Mouse (Mus musculus) left cerebral cortex, postnatal 25 days (tissue): ENCODE data around the gene Gm21974. TPM values are rescaled to one million over a fixed set of nuclear protein-coding genes. Genes with fewer than 3 reads are reported as not detected.
"Not testable (repeated sequence)": the region's sequence is repeated elsewhere in the genome, so short reads cannot be mapped to it uniquely, and the experiment has no call there.

Experiments used
- DNase-seq, 2 experiments: peaks; one replicate each; pipeline ENCODE4 v3.0.0; 2022; ENCODE audit warnings: low spot score in 2 of 2, mixed read lengths in 1 of 2
- intact Hi-C: fragments of 180-260 bp; cut with DNase I; formaldehyde crosslinking; loops from one replicate; pipeline ENCODE4 v1.15.1; 2025
- total RNA-seq, 2 experiments: library from RNA; stranded (reverse); gene quantifications; 2 replicates each; pipeline ENCODE4 v1.2.3; 2021

Gm21974 gene
- total RNA-seq, 2 experiments from 2014 or later, result not detected

DNA sequence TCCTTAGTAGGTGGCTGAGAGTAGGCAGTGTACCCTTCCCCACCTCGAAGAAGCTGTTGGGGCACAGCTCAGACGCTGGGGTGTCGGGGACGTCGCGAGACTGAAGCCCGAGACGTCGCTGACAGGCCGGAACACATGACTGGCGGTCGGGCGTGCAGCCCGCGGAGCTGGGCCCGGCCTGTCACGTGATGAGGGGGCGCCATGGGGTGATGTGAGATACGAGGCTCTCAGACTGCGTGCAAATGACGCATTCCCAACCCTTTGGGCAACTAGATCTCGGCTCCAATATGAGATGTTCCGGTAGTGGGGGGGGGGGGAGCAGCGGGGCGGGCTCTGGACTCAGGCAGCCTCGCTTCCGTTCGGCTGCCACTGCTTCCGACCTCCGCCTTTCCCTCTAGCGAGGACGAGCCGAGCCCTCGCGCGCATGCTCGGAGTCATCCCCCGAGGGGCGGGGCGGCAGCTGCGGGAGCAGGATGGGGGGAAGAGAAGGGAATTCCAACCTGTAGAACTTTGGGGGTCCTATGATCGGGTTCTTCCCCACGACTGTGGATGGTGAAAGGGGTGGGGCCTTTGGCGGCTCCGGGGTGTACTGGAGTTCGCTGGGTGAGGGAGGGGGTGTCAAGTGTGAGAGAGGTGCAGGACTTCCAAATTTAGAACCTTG, 53.8 kb downstream of the Gm21974 start:
- intact Hi-C loops, result loop anchor here (1.0 kb wide), 4 partner anchors 17 to 64 kb away; partner anchors contain the start of genes Stx1b, Stx4a, Zfp646 and Zfp668
- peak; percentile 95 to 99 for DNase-seq

DNA sequence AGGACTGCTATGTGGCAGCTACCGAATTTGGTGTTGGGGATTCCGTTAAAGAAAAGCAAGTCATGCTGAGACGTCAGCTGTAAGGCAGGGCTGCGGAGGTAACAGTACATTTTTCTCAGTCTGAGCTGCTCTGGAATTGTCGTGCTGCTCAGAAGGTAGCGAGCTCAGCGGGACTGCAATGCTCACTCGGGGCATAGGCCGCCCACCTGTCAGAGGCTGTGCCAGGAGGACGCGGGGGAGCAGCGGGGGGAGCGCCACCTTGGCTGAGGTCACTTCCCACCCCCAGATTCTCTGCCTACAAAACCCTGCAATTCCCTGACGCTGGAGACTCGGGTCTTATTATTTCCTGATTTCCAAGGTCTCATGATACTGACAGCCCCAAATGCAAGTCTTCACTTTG, 54.4 kb downstream of the Gm21974 start:
- DNase-seq, result peak in 1 of 2 experiments; percentile 89
- intact Hi-C loops, result loop anchor here (1.0 kb wide), 4 partner anchors 17 to 64 kb away; partner anchors contain the start of genes Stx1b, Stx4a, Zfp646 and Zfp668

DNA sequence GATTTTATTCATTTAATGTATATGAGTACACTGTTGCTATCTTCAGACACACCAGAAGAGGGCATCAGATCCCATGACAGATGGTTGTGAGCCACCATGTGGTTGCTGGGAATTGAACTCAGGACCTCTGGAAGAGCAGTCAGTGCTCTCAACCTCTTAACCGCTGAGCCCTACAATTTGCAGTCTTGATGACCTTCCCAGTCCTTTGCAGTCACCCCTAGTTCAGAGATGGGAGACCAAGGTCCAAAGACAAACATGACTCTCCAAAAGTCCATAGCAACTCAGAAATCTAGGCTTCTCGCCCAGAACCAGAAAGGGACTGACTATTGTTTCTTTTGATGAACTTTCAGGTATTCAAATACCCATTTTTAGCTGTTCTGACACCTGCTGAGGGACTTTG, 55.2 kb downstream of the Gm21974 start:
- DNase-seq, intact Hi-C loops: not testable (repeated sequence)

DNA sequence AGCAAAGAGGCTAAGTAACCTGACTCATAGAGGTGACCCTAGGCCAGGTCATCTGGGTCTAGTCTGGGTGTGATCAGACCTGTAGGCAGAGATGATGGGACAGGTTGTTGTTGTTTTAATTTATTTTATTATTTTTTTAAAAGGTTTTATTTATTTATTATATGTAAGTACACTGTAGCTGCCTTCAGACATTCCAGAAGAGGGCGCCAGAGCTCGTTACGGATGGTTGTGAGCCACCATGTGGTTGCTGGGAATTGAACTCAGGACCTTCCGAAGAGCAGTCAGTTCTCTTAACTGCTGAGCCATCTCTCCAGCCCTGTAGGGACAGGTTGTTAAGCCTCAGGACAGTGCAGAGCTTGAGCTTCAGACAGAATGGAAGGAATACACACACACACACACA, 57.4 kb downstream of the Gm21974 start:
- intact Hi-C loops, DNase-seq: not testable (repeated sequence)

DNA sequence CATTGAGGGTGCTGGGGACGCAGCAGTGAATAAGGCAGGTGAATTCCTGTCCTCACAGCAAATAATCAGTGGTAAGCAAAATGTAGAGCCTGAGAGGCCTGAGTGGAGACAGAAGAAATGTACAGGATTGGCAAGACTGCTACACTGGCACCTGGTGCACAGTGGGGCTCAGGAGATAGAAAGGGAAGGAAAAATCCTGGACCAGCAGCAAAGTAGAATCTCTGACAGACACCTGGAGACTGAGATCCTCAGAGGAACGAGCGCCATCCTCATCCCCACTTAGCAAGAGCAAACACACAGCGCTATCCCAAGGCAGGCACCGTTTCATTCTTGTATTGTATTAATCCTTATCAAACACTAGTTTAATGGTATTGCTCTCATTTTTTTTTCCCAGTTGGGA, 57.8 kb downstream of the Gm21974 start:
- intact Hi-C loops, result no loop called here
- no peak for DNase-seq

Other genes starting within 250 kb of the Gm21974 start
- 10 to 100 TPM; 37.6 to 43.0 TPM for gene Bcl7c, start 186.5 kb downstream of the Gm21974 start, total RNA-seq
- gene Ctf1, start 182.7 kb downstream of the Gm21974 start, total RNA-seq, result 1 to 10 TPM; 2.6 to 3.4 TPM
- gene Ctf2, start 163.3 kb downstream of the Gm21974 start, total RNA-seq, result not detected
- 10 to 100 TPM; 81.3 to 88.2 TPM for gene Fbxl19, start 150.9 kb downstream of the Gm21974 start, total RNA-seq
- 10 to 100 TPM; 23.1 to 23.7 TPM for gene Orai3, start 125.6 kb downstream of the Gm21974 start, total RNA-seq
- 10 to 100 TPM; 42.3 to 43.4 TPM for gene Setd1a, start 118.8 kb downstream of the Gm21974 start, total RNA-seq
- gene Gm49388, start 109.8 kb downstream of the Gm21974 start, total RNA-seq, result 1 to 10 TPM; 3.5 to 4.5 TPM
- gene Hsd3b7, start 94.8 kb downstream of the Gm21974 start, total RNA-seq, result 1 to 10 TPM; 3.6 to 6.8 TPM
- 10 to 100 TPM; 70.5 to 76.0 TPM for gene Stx4a, start 71.2 kb downstream of the Gm21974 start, total RNA-seq
- gene Stx1b, start 70.9 kb downstream of the Gm21974 start, total RNA-seq, result 100 to 1,000 TPM; 437 to 445 TPM
- 10 to 100 TPM; 28.1 to 30.4 TPM for gene Zfp646, start 19.2 kb downstream of the Gm21974 start, total RNA-seq
- 10 to 100 TPM; 20.6 to 20.7 TPM for gene Zfp668, start 18.6 kb downstream of the Gm21974 start, total RNA-seq
- gene Prss53, start 4.5 kb downstream of the Gm21974 start, total RNA-seq, result 1 to 10 TPM; 1.7 to 1.9 TPM
- 10 to 100 TPM; 22.9 to 26.0 TPM for gene Vkorc1, start 163 bp upstream of the Gm21974 start, total RNA-seq
- gene Bckdk, start 8.6 kb upstream of the Gm21974 start, total RNA-seq, result 10 to 100 TPM; 33.7 to 37.6 TPM
- gene Kat8, start 17.1 kb upstream of the Gm21974 start, total RNA-seq, result 10 to 100 TPM; 28.6 to 28.7 TPM
- under 1 TPM in 1 of 2 experiments, not detected in 1; 0.64 TPM for gene Prss8, start 34.6 kb upstream of the Gm21974 start, total RNA-seq
- gene Prss36, start 51.3 kb upstream of the Gm21974 start, total RNA-seq, result 1 to 10 TPM; 8.0 to 9.3 TPM
- 100 to 1,000 TPM; 270 to 316 TPM for gene Fus, start 72.0 kb upstream of the Gm21974 start, total RNA-seq
- 1 to 10 TPM; 2.3 to 4.0 TPM for gene Pycard, start 98.4 kb upstream of the Gm21974 start, total RNA-seq
- gene Trim72, start 108.5 kb upstream of the Gm21974 start, total RNA-seq, result 1 to 10 TPM; 1.1 to 1.5 TPM
- gene Itgam, start 167.2 kb upstream of the Gm21974 start, total RNA-seq, result 10 to 100 TPM; 10.8 to 11.2 TPM
- gene Gm49368, start 167.2 kb upstream of the Gm21974 start, total RNA-seq, result not detected
- under 1 TPM in 1 of 2 experiments, not detected in 1; 0.23 TPM for gene Itgax, start 234.1 kb upstream of the Gm21974 start, total RNA-seq